Comparison of ENCODE assay signal across 1 mouse cellular context in genomic region chr12:83479818-83480401, GRCm38 (mm10).
TF ChIP-seq lines count a peak whose summit lies in the region.

No protein-coding gene starts in this region.

TF ChIP-seq in MEL, 35 proteins besides CTCF, POLR2A, EP300 and RAD21:
- TF ChIP-seq HCFC1 (IDR thresholded peaks at IDR 0.05; ENCODE audit: low read depth, low read length) (0 out of 2 replicates have a peak, but pooled peaks have one; percentile 15), USF1 (IDR thresholded peaks at IDR 0.05; ENCODE audit: low read depth, low read length) (no peak), MYB (IDR thresholded peaks at IDR 0.05; ENCODE audit: low read depth, low read length) (no peak), GATA1 (IDR thresholded peaks at IDR 0.05; ENCODE audit: low read depth, low read length) (peak; percentile 75), SMC3 (IDR thresholded peaks at IDR 0.05; ENCODE audit: low read depth, low read length) (0 out of 2 replicates have a peak, but pooled peaks have one; percentile 20), ZNF384 (IDR thresholded peaks at IDR 0.05; ENCODE audit: low read depth, low read length) (no peak; the same call in 1 of the 2 replicates), ELF1 (IDR thresholded peaks at IDR 0.05; ENCODE audit: low read depth, low read length) (no peak), RCOR1 (IDR thresholded peaks at IDR 0.05; ENCODE audit: low read depth, low read length) (peak; percentile 84), POLR2AphosphoS2 (IDR thresholded peaks at IDR 0.05; ENCODE audit: low read length) (no peak), MYC (IDR thresholded peaks at IDR 0.05; ENCODE audit: low read depth, low read length) (no peak), USF2 (IDR thresholded peaks at IDR 0.05; ENCODE audit: borderline replicate concordance in 1 of 2, insufficient read depth in 1 of 2, low read depth in 1 of 2, low read length in 2 of 2) (no peak), ZKSCAN1 (IDR thresholded peaks at IDR 0.05; ENCODE audit: low read depth, low read length) (no peak), MXI1 (IDR thresholded peaks at IDR 0.05; ENCODE audit: low read depth, low read length) (0 out of 2 replicates have a peak, but pooled peaks have one; percentile 47), CHD1 (IDR thresholded peaks at IDR 0.05; ENCODE audit: low read depth, low read length) (no peak), TCF12 (IDR thresholded peaks at IDR 0.05; ENCODE audit: low read depth, low read length) (peak; percentile 76), ZC3H11A (IDR thresholded peaks at IDR 0.05; ENCODE audit: low read depth, low read length) (0 out of 2 replicates have a peak, but pooled peaks have one; percentile 7), ETS1 (IDR thresholded peaks at IDR 0.05; ENCODE audit: low read depth, low read length) (peak; percentile 69; the same call in 1 of the 2 replicates), GABPA (IDR thresholded peaks at IDR 0.05; ENCODE audit: low read depth, low read length) (no peak), NRF1 (IDR thresholded peaks at IDR 0.05; ENCODE audit: insufficient read depth, low read depth, low read length, poor library complexity, severe bottlenecking) (peak; percentile 70), TAL1 (IDR thresholded peaks at IDR 0.05; ENCODE audit: low read length) (peak; percentile 34; the same call in 1 of the 2 replicates)
TF ChIP-seq in MEL: peak in this region for 10.
